Mouse (Mus musculus) MEL (cell line): ENCODE data around the gene Tm9sf4. TPM values are rescaled to one million over a fixed set of nuclear protein-coding genes. Genes with fewer than 3 reads are reported as not detected.

Source experiments
- DNase-seq: peaks from one replicate; pipeline ENCODE4 v3.0.0; 2011; ENCODE audit warnings: low read depth, low spot score
- H3K27ac ChIP-seq: 2 replicates; pipeline ENCODE4 v1.5.1; 2012; ENCODE audit warnings: low read depth, mild to moderate bottlenecking, control low read depth, low read length, moderate library complexity; ENCODE audit not compliant: control insufficient read depth
- H3K27me3 ChIP-seq, 2 experiments: fragments of 150-350 bp in 1 of 2; sonication (generic) in 1 of 2; 2 replicates each; pipeline ENCODE4 v1.6.1; 2012; ENCODE audit warnings: low read length in 2 of 2, mild to moderate bottlenecking in 2 of 2, improper control_type of control experiment in 1 of 2, moderate library complexity in 1 of 2; ENCODE audit not compliant: insufficient read depth in 2 of 2, control insufficient read depth in 1 of 2
- H3K36me3 ChIP-seq, 2 experiments: 2 replicates each; pipeline ENCODE4 v1.6.1; 2012 to 2014; ENCODE audit warnings: low read length in 2 of 2, improper control_type of control experiment in 1 of 2, inconsistent platforms in 1 of 2, mild to moderate bottlenecking in 1 of 2; ENCODE audit not compliant: insufficient read depth in 2 of 2, control insufficient read depth in 1 of 2
- H3K4me1 ChIP-seq, 2 experiments: fragments of 150-350 bp in 1 of 2; sonication (generic) in 1 of 2; 2 replicates each; pipeline ENCODE4 v1.6.1; 2012; ENCODE audit warnings: low read length in 2 of 2, improper control_type of control experiment in 1 of 2, mild to moderate bottlenecking in 1 of 2; ENCODE audit not compliant: insufficient read depth in 2 of 2, control insufficient read depth in 1 of 2
- H3K4me3 ChIP-seq, 2 experiments: fragments of 150-350 bp in 1 of 2; sonication (generic) in 1 of 2; 2 replicates each; pipeline ENCODE4 v1.5.1; 2012; ENCODE audit warnings: low read depth in 2 of 2, low read length in 2 of 2, mild to moderate bottlenecking in 2 of 2, moderate library complexity in 2 of 2, control low read depth in 1 of 2, improper control_type of control experiment in 1 of 2; ENCODE audit not compliant: control insufficient read depth in 1 of 2, insufficient read depth in 1 of 2
- H3K79me2 ChIP-seq: 2 replicates; pipeline ENCODE4 v1.6.1; 2012; ENCODE audit warnings: mild to moderate bottlenecking, low read length, moderate library complexity; ENCODE audit not compliant: control insufficient read depth, poor library complexity, insufficient read depth
- H3K9ac ChIP-seq: 2 replicates; pipeline ENCODE4 v1.6.1; 2012; ENCODE audit warnings: low read depth, mild to moderate bottlenecking, control low read depth, low read length, moderate library complexity; ENCODE audit not compliant: control insufficient read depth, poor library complexity, severe bottlenecking
- H3K9me3 ChIP-seq: fragments of 150-350 bp; sonication (generic); replicated peaks from 2 replicates; pipeline ENCODE4 v1.6.1; 2012; ENCODE audit warnings: mild to moderate bottlenecking, low read length, improper control_type of control experiment, moderate library complexity; ENCODE audit not compliant: insufficient read depth
- RCOR1 ChIP-seq: IDR thresholded peaks from 2 replicates; pipeline ENCODE4 v1.6.1; 2012; ENCODE audit warnings: low read depth, mild to moderate bottlenecking, inconsistent platforms, low read length, improper control_type of control experiment
- TBP ChIP-seq: IDR thresholded peaks from 2 replicates; pipeline ENCODE4 v1.8.0; 2011; ENCODE audit warnings: low read depth, low read length, improper control_type of control experiment
- polyA plus RNA-seq, 2 experiments: library from polyadenylated mRNA; stranded (reverse) in 1 of 2; unstranded in 1 of 2; fragments of >175 nt in 1 of 2; fragments of >200 nt in 1 of 2; gene quantifications; 2 replicates each; pipeline versions ENCODE4 v1.2.1 to v1.2.4; 2012; ENCODE audit warnings: low replicate concordance in 2 of 2, low read depth in 1 of 2; ENCODE audit not compliant: insufficient read length in 2 of 2, insufficient read depth in 1 of 2, missing spikeins in 1 of 2
- total RNA-seq: library from RNA; depleted of rRNA; stranded (reverse); fragments of 300-350 nt; gene quantifications from 2 replicates; pipeline ENCODE4 v1.2.3, GENCODE M21; 2012; rRNA removed

Gene Tm9sf4
- total and polyA plus RNA-seq, 3 experiments: 16.1 to 269 (median 29.8) TPM

DNA sequence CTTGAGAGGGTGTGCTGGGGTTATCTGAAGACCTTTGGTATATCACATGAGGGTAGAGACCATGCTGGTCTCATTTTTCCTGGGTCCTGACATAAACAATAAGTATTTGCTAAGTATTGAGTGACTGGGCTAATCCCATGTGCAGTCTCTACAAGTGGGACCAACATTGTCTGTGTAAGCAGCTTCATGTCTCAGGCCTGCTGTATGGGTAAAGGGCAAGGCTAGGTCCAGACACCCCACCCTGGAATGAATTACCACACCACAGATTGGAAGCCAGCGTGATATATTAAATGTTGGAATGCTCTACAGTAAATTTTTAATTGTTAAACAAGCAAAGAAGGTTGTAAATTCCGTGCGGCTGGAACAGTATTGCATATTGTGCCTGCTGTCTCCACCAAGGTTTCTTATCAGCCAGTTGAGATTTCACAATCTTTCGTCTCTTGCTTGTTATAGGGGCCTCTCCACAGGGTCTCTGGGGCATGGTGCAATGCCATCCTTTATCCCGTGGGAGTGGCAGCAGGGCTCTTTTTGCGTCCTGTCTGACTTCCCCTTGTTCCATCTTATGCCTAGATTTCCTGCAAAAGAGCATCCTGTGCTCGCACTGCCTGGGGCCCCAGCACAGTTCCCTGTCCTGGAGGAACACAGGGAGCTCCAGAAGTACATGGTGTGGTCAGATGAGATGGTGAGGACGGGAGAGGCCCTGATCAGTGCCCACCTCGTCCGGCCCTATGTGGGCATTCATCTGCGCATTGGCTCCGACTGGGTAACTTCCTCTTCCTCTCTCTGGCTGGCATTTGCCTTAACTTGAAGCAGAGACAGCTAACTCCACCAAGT lies 98.1 kb downstream of the Tm9sf4 start:
- TF ChIP-seq RCOR1 (0 out of 2 replicates have a peak, but pooled peaks have one; percentile 9), TBP (no peak)
- Histone ChIP-seq H3K27ac (peak overlapping the region; percentile 89), H3K79me2 (no peaks in the 10 kb centered on the region), H3K27me3 (no peaks in the 10 kb centered on the region), H3K9ac (peak overlapping the region; percentile 26), H3K4me1 (peaks cover 21 to 23% of the 10 kb centered on the region in 2 experiments), H3K9me3 (no peaks in the 10 kb centered on the region), H3K4me3 (no peak overlapping the region), H3K36me3 (peaks cover under 1 to 30% of the 10 kb centered on the region in 2 experiments)
- DNase-seq: no peak

Other genes with a start within 250 kb of the Tm9sf4 start
- not detected in 2 replicates for gene Mylk2, start 250.0 kb upstream of the Tm9sf4 start, total RNA-seq
- not detected for gene Mylk2, start 250.0 kb upstream of the Tm9sf4 start, polyA plus RNA-seq
- not detected in 2 replicates for gene Foxs1, start 228.1 kb upstream of the Tm9sf4 start, total RNA-seq
- not detected for gene Foxs1, start 228.1 kb upstream of the Tm9sf4 start, polyA plus RNA-seq
- gene Dusp15, start 209.6 kb upstream of the Tm9sf4 start, total RNA-seq: not detected in 2 replicates
- gene Dusp15, start 209.6 kb upstream of the Tm9sf4 start, polyA plus RNA-seq: not detected
- gene Ttll9, start 198.8 kb upstream of the Tm9sf4 start, total RNA-seq: 0.10 and 0.19 TPM in 2 replicates
- under 1 TPM in 1 of 2 experiments, not detected in 1; 0.07 TPM for gene Ttll9, start 198.8 kb upstream of the Tm9sf4 start, polyA plus RNA-seq
- 48.3 and 62.2 TPM in 2 replicates for gene Pdrg1, start 145.9 kb upstream of the Tm9sf4 start, total RNA-seq
- 10 to 100 TPM in 1 of 2 experiments, not detected in 1; 67.2 TPM for gene Pdrg1, start 145.9 kb upstream of the Tm9sf4 start, polyA plus RNA-seq
- not detected in 2 replicates for gene Xkr7, start 129.5 kb upstream of the Tm9sf4 start, total RNA-seq
- not detected for gene Xkr7, start 129.5 kb upstream of the Tm9sf4 start, polyA plus RNA-seq
- not detected in 2 replicates for gene Ccm2l, start 95.3 kb upstream of the Tm9sf4 start, total RNA-seq
- not detected for gene Ccm2l, start 95.3 kb upstream of the Tm9sf4 start, polyA plus RNA-seq
- not detected in 2 replicates for gene Hck, start 52.8 kb upstream of the Tm9sf4 start, total RNA-seq
- not detected for gene Hck, start 52.8 kb upstream of the Tm9sf4 start, polyA plus RNA-seq
- 4.0 and 4.3 TPM in 2 replicates for gene Tspyl3, start 64.1 kb downstream of the Tm9sf4 start, total RNA-seq
- gene Tspyl3, start 64.1 kb downstream of the Tm9sf4 start, polyA plus RNA-seq: 10 to 100 TPM in 1 of 2 experiments, 1 to 10 TPM in 1; 9.8 to 47.3 TPM
- 5.9 and 6.0 TPM in 2 replicates for gene Plagl2, start 80.1 kb downstream of the Tm9sf4 start, total RNA-seq
- 10 to 100 TPM in 1 of 2 experiments, not detected in 1; 34.4 TPM for gene Plagl2, start 80.1 kb downstream of the Tm9sf4 start, polyA plus RNA-seq
- gene Pofut1, start 80.2 kb downstream of the Tm9sf4 start, total RNA-seq: 20.2 and 20.5 TPM in 2 replicates
- gene Pofut1, start 80.2 kb downstream of the Tm9sf4 start, polyA plus RNA-seq: 10 to 100 TPM in 1 of 2 experiments, not detected in 1; 28.7 TPM
- gene Kif3b, start 130.1 kb downstream of the Tm9sf4 start, total RNA-seq: 10.0 and 11.0 TPM in 2 replicates
- gene Kif3b, start 130.1 kb downstream of the Tm9sf4 start, polyA plus RNA-seq: 10 to 100 TPM; 17.9 to 34.2 TPM
- 15.2 and 20.6 TPM in 2 replicates for gene Asxl1, start 184.5 kb downstream of the Tm9sf4 start, total RNA-seq
- 10 to 100 TPM in 1 of 2 experiments, not detected in 1; 35.5 TPM for gene Asxl1, start 184.5 kb downstream of the Tm9sf4 start, polyA plus RNA-seq